ENCODE assay signal across 26 mouse cellular contexts in genomic region chr14:119250353-119250752, GRCm38 (mm10).
DNase-seq lines count a peak whose midpoint lies in the region; ATAC-seq and TF ChIP-seq lines count a peak whose summit lies in the region.
"Had no signal": no experiment of that assay in that cellular context is flagged by ENCODE, and none has a peak within 500 bp of the region (broad histone marks: within the 10 kb centered on the region; RNA-seq: fewer than 3 reads in every experiment).

No protein-coding gene starts in this region.

- no peak for TF ChIP-seq CTCF in midbrain, postnatal 0 days (IDR thresholded peaks at IDR 0.05)

- H3K27ac ChIP-seq in embryonic facial prominence, embryonic 14.5 days (replicated peaks; ENCODE audit: low read depth, low read length): no peak overlapping the region
- no peak overlapping the region for H3K27ac ChIP-seq in embryonic facial prominence, embryonic 10.5 days (replicated peaks)
- H3K27ac ChIP-seq in midbrain, postnatal 0 days (ENCODE audit: low read depth, low read length): no peak overlapping the region
- no peak overlapping the region for H3K27ac ChIP-seq in midbrain, embryonic 11.5 days (ENCODE audit: low read depth, low read length)
- H3K27ac ChIP-seq: embryonic facial prominence, embryonic 15.5 days; heart, adult 2 months; heart, embryonic 10.5 days; heart, embryonic 13.5 days; hindbrain, embryonic 13.5 days had no signal

- H3K9me3 ChIP-seq in embryonic facial prominence, embryonic 14.5 days (ENCODE audit: control insufficient read depth, low read length): no peaks in the 10 kb centered on the region
- no peaks in the 10 kb centered on the region for H3K9me3 ChIP-seq in embryonic facial prominence, embryonic 10.5 days
- H3K9me3 ChIP-seq in midbrain, postnatal 0 days (ENCODE audit: low read length): no peaks in the 10 kb centered on the region
- H3K9me3 ChIP-seq in midbrain, embryonic 11.5 days (ENCODE audit: control insufficient read depth, low read length): no peaks in the 10 kb centered on the region
- H3K9me3 ChIP-seq: embryonic facial prominence, embryonic 15.5 days; heart, embryonic 10.5 days; heart, embryonic 13.5 days; hindbrain, embryonic 13.5 days had no signal

- H3K9ac ChIP-seq in embryonic facial prominence, embryonic 14.5 days (ENCODE audit: low read depth, low read length): no peak overlapping the region
- no peak overlapping the region for H3K9ac ChIP-seq in midbrain, postnatal 0 days (replicated peaks; ENCODE audit: low read length, poor library complexity, severe bottlenecking)
- H3K9ac ChIP-seq in midbrain, embryonic 11.5 days (ENCODE audit: low read length): no peak overlapping the region
- H3K9ac ChIP-seq: embryonic facial prominence, embryonic 15.5 days; forebrain, postnatal 0 days; heart, embryonic 13.5 days; hindbrain, embryonic 13.5 days had no signal

- no peak for ATAC-seq in embryonic facial prominence, embryonic 14.5 days (ENCODE audit: low read depth)
- ATAC-seq in midbrain, postnatal 0 days (ENCODE audit: low FRiP score): no peak
- no peak for ATAC-seq in midbrain, embryonic 11.5 days (ENCODE audit: low FRiP score)
- ATAC-seq: activated CD4-positive, CD25-positive, alpha-beta regulatory T cell, adult 4 months; forebrain, embryonic 14.5 days; forebrain, postnatal 0 days; hindbrain, embryonic 16.5 days; inflammation-experienced regulatory T-cells, adult 6 months; intestine, postnatal 0 days had no signal

- no peaks in the 10 kb centered on the region for H3K27me3 ChIP-seq in embryonic facial prominence, embryonic 14.5 days (replicated peaks; ENCODE audit: control insufficient read depth, insufficient read depth, low read length)
- H3K27me3 ChIP-seq in embryonic facial prominence, embryonic 10.5 days (replicated peaks; ENCODE audit: low read depth, poor library complexity, severe bottlenecking): no peaks in the 10 kb centered on the region
- no peaks in the 10 kb centered on the region for H3K27me3 ChIP-seq in midbrain, postnatal 0 days (ENCODE audit: insufficient read depth, low read length)
- no peaks in the 10 kb centered on the region for H3K27me3 ChIP-seq in midbrain, embryonic 11.5 days (ENCODE audit: control insufficient read depth, insufficient read depth, low read length)
- H3K27me3 ChIP-seq: embryonic facial prominence, embryonic 15.5 days; heart, embryonic 13.5 days; hindbrain, embryonic 13.5 days had no signal

- intact Hi-C loops in heart, postnatal 10 days (cut with DNase I): no loop called here

- H3K36me3 ChIP-seq in embryonic facial prominence, embryonic 14.5 days (ENCODE audit: control insufficient read depth, insufficient read depth, low read length): no peaks in the 10 kb centered on the region
- no peaks in the 10 kb centered on the region for H3K36me3 ChIP-seq in embryonic facial prominence, embryonic 10.5 days (replicated peaks)
- no peaks in the 10 kb centered on the region for H3K36me3 ChIP-seq in midbrain, postnatal 0 days (ENCODE audit: insufficient read depth, low read length)
- no peaks in the 10 kb centered on the region for H3K36me3 ChIP-seq in midbrain, embryonic 11.5 days (ENCODE audit: control insufficient read depth, insufficient read depth, low read length)
- H3K36me3 ChIP-seq: embryonic facial prominence, embryonic 15.5 days; heart, embryonic 10.5 days; heart, embryonic 13.5 days; hindbrain, embryonic 13.5 days had no signal

- peak; percentile 23 for DNase-seq in embryonic facial prominence, embryonic 14.5 days (ENCODE audit: low spot score)
- DNase-seq in embryonic facial prominence, embryonic 10.5 days (ENCODE audit: low spot score): no peak
- peak; percentile 4 to 6 for DNase-seq in heart, postnatal 10 days
- no peak for DNase-seq in heart, adult 18-20 months
- peak; percentile 30 for DNase-seq in midbrain, postnatal 0 days (ENCODE audit: low spot score)
- no peak for DNase-seq in midbrain, embryonic 11.5 days (ENCODE audit: low spot score, missing footprints)
- no peak for DNase-seq in adrenal gland, postnatal 10 days
- no peak for DNase-seq in layer of hippocampus, postnatal 10 days (ENCODE audit: low spot score in 2 of 2)
- DNase-seq: adrenal gland, adult 8-10 months; cerebellum, adult 11-12 months; cerebellum, adult 8-10 months; cerebellum, postnatal 10 days; cerebellum, postnatal 36 days; embryo, embryonic 11 days; forebrain, postnatal 0 days; gastrocnemius, postnatal 10 days; heart, adult 2 months had no signal

- H3K4me3 ChIP-seq in embryonic facial prominence, embryonic 14.5 days (ENCODE audit: low read depth, low read length): no peak overlapping the region
- no peak overlapping the region for H3K4me3 ChIP-seq in embryonic facial prominence, embryonic 10.5 days
- no peak overlapping the region for H3K4me3 ChIP-seq in midbrain, postnatal 0 days (ENCODE audit: low read depth, low read length)
- H3K4me3 ChIP-seq in midbrain, embryonic 11.5 days (ENCODE audit: low read depth, low read length): no peak overlapping the region
- H3K4me3 ChIP-seq: embryonic facial prominence, embryonic 15.5 days; heart, adult 2 months; heart, embryonic 10.5 days; heart, embryonic 13.5 days; hindbrain, embryonic 13.5 days had no signal

- no peaks in the 10 kb centered on the region for H3K4me1 ChIP-seq in embryonic facial prominence, embryonic 14.5 days (ENCODE audit: control insufficient read depth, insufficient read depth, low read length)
- H3K4me1 ChIP-seq in embryonic facial prominence, embryonic 10.5 days: no peaks in the 10 kb centered on the region
- H3K4me1 ChIP-seq in midbrain, postnatal 0 days (ENCODE audit: insufficient read depth, low read length): no peaks in the 10 kb centered on the region
- no peaks in the 10 kb centered on the region for H3K4me1 ChIP-seq in midbrain, embryonic 11.5 days (ENCODE audit: control insufficient read depth, insufficient read depth, low read length)
- H3K4me1 ChIP-seq: embryonic facial prominence, embryonic 15.5 days; heart, embryonic 10.5 days; heart, embryonic 13.5 days; hindbrain, embryonic 13.5 days had no signal

- H3K4me2 ChIP-seq in embryonic facial prominence, embryonic 14.5 days (ENCODE audit: low read depth, low read length): no peak overlapping the region
- no peak overlapping the region for H3K4me2 ChIP-seq in midbrain, postnatal 0 days (ENCODE audit: low read depth, low read length, poor library complexity, severe bottlenecking)
- no peak overlapping the region for H3K4me2 ChIP-seq in midbrain, embryonic 11.5 days
- H3K4me2 ChIP-seq: embryonic facial prominence, embryonic 15.5 days; heart, embryonic 13.5 days; hindbrain, embryonic 13.5 days had no signal

- 70% methylated on average over 10 of the region's 10 CpGs for WGBS in embryonic facial prominence, embryonic 14.5 days
- WGBS in embryonic facial prominence, embryonic 10.5 days: 85% methylated on average over 10 of the region's 10 CpGs
- 72% methylated on average over 10 of the region's 10 CpGs for WGBS in midbrain, postnatal 0 days
- WGBS in midbrain, embryonic 11.5 days: 83% methylated on average over 10 of the region's 10 CpGs

Comparison
In these comparisons a context has a peak if more than half of its experiments do, and no peak if none do; other contexts are left out.
1. DNase-seq: peak in embryonic facial prominence, embryonic 14.5 days (single experiment), heart, postnatal 10 days (2 of 2) and midbrain, postnatal 0 days (single experiment); none in embryonic facial prominence, embryonic 10.5 days (single experiment), heart, adult 18-20 months (0 of 2), midbrain, embryonic 11.5 days (single experiment), adrenal gland, postnatal 10 days (single experiment) and layer of hippocampus, postnatal 10 days (0 of 2).